Mouse (Mus musculus): Measurements from ENCODE around the gene Eif4e3. TPM values are rescaled to one million over a fixed set of nuclear protein-coding genes. Genes with fewer than 3 reads are reported as not detected.
A peak's percentile ranks its signal among the peaks of the same experiment; 100 is the strongest.

Gene Eif4e3
- total and polyA plus RNA-seq, 3 experiments, result 9.8 to 16.3 (median 11.8) TPM

GRCm38 (mm10) chr6:99624542-99624941 lies 42.0 kb downstream of the Eif4e3 start:
- H3K4me1 ChIP-seq (ENCODE audit: control insufficient read depth in 1 of 2, insufficient read depth in 2 of 2), result peaks cover 9 to 36% of the 10 kb centered on the region in 2 experiments
- dilution Hi-C loops (cut with MboI; ENCODE audit: extremely low pct_ligation_motif_present, extremely low pct_unique_long_range_greater_than_20kb, low sequenced_read_pairs), result no loop called here
- in situ Hi-C loops (cut with MboI; ENCODE audit: low pct_ligation_motif_present, low pct_unique_long_range_greater_than_20kb, low sequenced_read_pairs), result no loop called here
- no peaks in the 10 kb centered on the region for H3K9me3 ChIP-seq (replicated peaks; ENCODE audit: low read length)
- TF ChIP-seq BHLHE40 (IDR thresholded peaks at IDR 0.05; ENCODE audit: low read depth, low read length) (no peak), EP300 (IDR thresholded peaks at IDR 0.05; ENCODE audit: low read length) (peak; percentile 56; the same call in 1 of the 2 replicates), MAX (IDR thresholded peaks at IDR 0.05; ENCODE audit: low read length) (no peak), NRF1 (IDR thresholded peaks at IDR 0.05; ENCODE audit: low read depth, low read length) (no peak), RCOR1 (conservative IDR thresholded peaks at IDR 0.05; ENCODE audit: low read depth, low read length) (no peak), TBP (conservative IDR thresholded peaks at IDR 0.05; ENCODE audit: low read depth, low read length) (no peak)
- no peak for DNase-seq (ENCODE audit: extremely low read depth)
- H3K4me2 ChIP-seq (ENCODE audit: insufficient read depth, low read depth, poor library complexity, severe bottlenecking), result no peak overlapping the region; the same call in 1 of the 2 replicates
- no peak overlapping the region for H3K27ac ChIP-seq (ENCODE audit: insufficient read depth, low read depth)
- peaks cover 6 to 29% of the 10 kb centered on the region in 2 experiments for H3K36me3 ChIP-seq (replicated peaks in 1 of 2; ENCODE audit: control insufficient read depth in 1 of 2, insufficient read depth in 1 of 2, low read length in 1 of 2)
- no peak overlapping the region for H3K4me3 ChIP-seq (replicated peaks in 1 of 3; ENCODE audit: low read depth in 2 of 3, low read length in 2 of 3, poor library complexity in 1 of 3)
- no peaks in the 10 kb centered on the region for H3K79me2 ChIP-seq (replicated peaks; ENCODE audit: control insufficient read depth, extremely low read depth, insufficient read depth, poor library complexity, severe bottlenecking)
- no peak overlapping the region for H3K9ac ChIP-seq (ENCODE audit: insufficient read depth, low read depth)
- H3K27me3 ChIP-seq (replicated peaks), result no peaks in the 10 kb centered on the region

DNA sequence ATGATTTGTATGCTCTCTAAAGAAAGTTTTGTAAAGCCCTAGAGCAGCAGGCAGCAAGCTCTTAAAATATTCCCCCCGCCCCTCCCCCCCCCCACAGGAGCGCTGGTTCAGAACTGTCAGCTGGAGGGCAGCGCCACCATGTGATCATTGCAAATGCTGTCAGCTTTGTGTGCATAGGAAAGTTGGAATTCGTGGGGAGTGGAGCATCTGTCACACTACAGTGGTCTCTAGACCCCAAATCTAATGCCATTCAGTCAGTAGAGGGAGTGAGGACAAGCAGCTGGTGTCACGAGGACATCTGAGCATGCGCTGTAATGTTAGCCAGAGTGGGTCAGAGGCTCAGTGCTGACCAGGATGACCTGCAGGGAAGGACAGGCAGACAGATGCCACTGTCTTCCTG lies 42.9 kb downstream of the Eif4e3 start:
- no peak overlapping the region for H3K4me3 ChIP-seq (replicated peaks in 1 of 3; ENCODE audit: low read depth in 2 of 3, low read length in 2 of 3, poor library complexity in 1 of 3)
- dilution Hi-C loops (cut with MboI; ENCODE audit: extremely low pct_ligation_motif_present, extremely low pct_unique_long_range_greater_than_20kb, low sequenced_read_pairs), result no loop called here

More for the DNA sequence above, 42.9 kb downstream of the Eif4e3 start:
- TF ChIP-seq MAZ (IDR thresholded peaks at IDR 0.05; ENCODE audit: low read depth, low read length) (peak; percentile 90), ZNF384 (IDR thresholded peaks at IDR 0.05; ENCODE audit: low read depth, low read length) (no peak), EP300 (IDR thresholded peaks at IDR 0.05; ENCODE audit: low read length) (no peak), NRF1 (IDR thresholded peaks at IDR 0.05; ENCODE audit: low read depth, low read length) (no peak), CHD1 (IDR thresholded peaks at IDR 0.05; ENCODE audit: low read depth, low read length) (no peak), ELF1 (IDR thresholded peaks at IDR 0.05; ENCODE audit: low read depth, low read length) (no peak), MAX (IDR thresholded peaks at IDR 0.05; ENCODE audit: low read length) (0 out of 2 replicates have a peak, but pooled peaks have one; percentile 37), POLR2A (IDR thresholded peaks at IDR 0.05; ENCODE audit: low read depth, low read length) (no peak), SMC3 (IDR thresholded peaks at IDR 0.05; ENCODE audit: low read depth, low read length) (peak; percentile 50), CHD2 (IDR thresholded peaks at IDR 0.05; ENCODE audit: low read length) (peak; percentile 85), KAT2A (IDR thresholded peaks at IDR 0.05; ENCODE audit: insufficient replicate concordance, low read length) (no peak), MYC (IDR thresholded peaks at IDR 0.05; ENCODE audit: low read depth, low read length) (no peak), RAD21 (IDR thresholded peaks at IDR 0.05; ENCODE audit: low read depth, low read length) (peak; percentile 67), ETS1 (conservative IDR thresholded peaks at IDR 0.05; ENCODE audit: low read depth, low read length) (0 out of 2 replicates have a peak, but pooled peaks have one; percentile 3), MAFK (IDR thresholded peaks at IDR 0.05; ENCODE audit: insufficient replicate concordance, low read length) (peak; percentile 10; the same call in 1 of the 2 replicates), JUN (IDR thresholded peaks at IDR 0.05; ENCODE audit: insufficient read depth, low read depth, low read length) (no peak), IRF4 (IDR thresholded peaks at IDR 0.05; ENCODE audit: low read depth, low read length) (no peak), TCF12 (IDR thresholded peaks at IDR 0.05; ENCODE audit: low read depth, low read length) (0 out of 2 replicates have a peak, but pooled peaks have one; percentile 26), CTCF (conservative IDR thresholded peaks at IDR 0.05 in 1 of 2, IDR thresholded peaks at IDR 0.05 in 1 of 2; ENCODE audit: low read depth in 2 of 2, low read length in 2 of 2) (peak in 1 of 2 experiments; percentile 73; a peak in 2 of 4 replicates), HCFC1 (IDR thresholded peaks at IDR 0.05; ENCODE audit: low read depth, low read length) (no peak)
- Histone ChIP-seq H3K9me3 (replicated peaks; ENCODE audit: low read length) (no peaks in the 10 kb centered on the region), H3K79me2 (replicated peaks; ENCODE audit: control insufficient read depth, extremely low read depth, insufficient read depth, poor library complexity, severe bottlenecking) (no peaks in the 10 kb centered on the region), H3K9ac (ENCODE audit: insufficient read depth, low read depth) (peak overlapping the region; percentile 35; the same call in 1 of the 2 replicates), H3K4me1 (ENCODE audit: control insufficient read depth in 1 of 2, insufficient read depth in 2 of 2) (peaks cover 9 to 39% of the 10 kb centered on the region in 2 experiments), H3K27me3 (replicated peaks) (no peaks in the 10 kb centered on the region), H3K4me2 (ENCODE audit: insufficient read depth, low read depth, poor library complexity, severe bottlenecking) (peak overlapping the region; percentile 32; the same call in 1 of the 2 replicates), H3K36me3 (replicated peaks in 1 of 2; ENCODE audit: control insufficient read depth in 1 of 2, insufficient read depth in 1 of 2, low read length in 1 of 2) (peaks cover 4 to 21% of the 10 kb centered on the region in 2 experiments), H3K27ac (ENCODE audit: insufficient read depth, low read depth) (no peak overlapping the region)
- in situ Hi-C loops (cut with MboI; ENCODE audit: low pct_ligation_motif_present, low pct_unique_long_range_greater_than_20kb, low sequenced_read_pairs), result no loop called here
- peak; percentile 53 for DNase-seq (ENCODE audit: extremely low read depth)
